Mouse (Mus musculus): ENCODE measurements around the gene Hao1.

- TF ChIP-seq CTCF (IDR thresholded peaks at IDR 0.05; ENCODE audit: control insufficient read depth, insufficient read depth, insufficient read length) = no peak
- no peak for TF ChIP-seq FOSL1 (IDR thresholded peaks at IDR 0.05; ENCODE audit: insufficient read depth, low read length, poor library complexity, severe bottlenecking)
Observed at GRCm38 (mm10) chr2:134482683-134483082, 71.5 kb downstream of the Hao1 start.

Measured in C2C12 (cell line).